In the genomic region with DNA sequence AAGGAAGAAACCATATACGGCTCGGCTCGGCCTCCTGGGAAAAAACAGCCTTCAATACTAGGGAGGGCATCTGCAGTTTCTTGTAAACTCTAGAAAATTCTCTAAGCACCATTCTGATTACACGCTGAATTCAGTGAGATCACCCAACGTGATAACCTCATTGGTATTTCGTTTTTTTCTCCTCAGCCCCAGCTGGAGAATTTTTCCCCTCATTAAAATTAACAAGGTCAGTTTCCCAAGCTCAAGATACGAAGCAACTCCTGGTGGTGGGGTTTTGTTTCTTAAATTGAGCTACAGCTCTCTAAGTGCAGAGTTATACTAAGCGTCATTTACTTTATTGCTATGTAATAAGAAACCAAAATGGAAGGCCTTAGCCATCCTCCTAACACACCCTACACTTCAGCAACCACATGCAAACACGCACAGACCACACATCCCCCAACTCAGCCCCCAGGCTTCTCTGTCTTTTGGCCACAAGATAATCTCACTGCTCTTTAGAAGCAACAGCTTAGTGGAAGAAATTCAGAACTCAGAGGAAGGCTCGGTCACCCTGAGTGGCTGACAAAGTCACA, we compare ENCODE assay signal across 8 mouse cellular contexts.
DNase-seq lines count a peak whose midpoint lies in the region; ATAC-seq and TF ChIP-seq lines count a peak whose summit lies in the region.
"Had no signal": no experiment of that assay in that cellular context is flagged by ENCODE, and none has a peak within 500 bp of the region (broad histone marks: within the 10 kb centered on the region; RNA-seq: fewer than 3 reads in every experiment).

No protein-coding gene starts in this region.

- no peak for DNase-seq in liver, postnatal 0 days
- DNase-seq in limb, embryonic 14.5 days (ENCODE audit: low spot score): peak; percentile 54
- no peak for DNase-seq in cerebellum, postnatal 10 days
- DNase-seq in spleen, adult 18-20 months: no peak
- no peak for DNase-seq in left cerebral cortex, postnatal 36 days (ENCODE audit: low spot score in 2 of 2)

- H3K4me1 ChIP-seq in liver, embryonic 12.5 days: peaks cover 25% of the 10 kb centered on the region
- no peaks in the 10 kb centered on the region for H3K4me1 ChIP-seq in liver, postnatal 0 days (ENCODE audit: insufficient read depth)
- peaks cover 86% of the 10 kb centered on the region for H3K4me1 ChIP-seq in forebrain, embryonic 15.5 days
- H3K4me1 ChIP-seq in limb, embryonic 14.5 days (ENCODE audit: control insufficient read depth, insufficient read depth, low read length): peaks cover 38% of the 10 kb centered on the region

- TF ChIP-seq EP300 in liver, postnatal 0 days (IDR thresholded peaks at IDR 0.05; ENCODE audit: low read depth): no peak

- intact Hi-C loops in left cerebral cortex, postnatal 36 days (cut with DNase I): no loop called here

- H3K36me3 ChIP-seq in liver, embryonic 12.5 days: no peaks in the 10 kb centered on the region
- H3K36me3 ChIP-seq in liver, postnatal 0 days (replicated peaks; ENCODE audit: insufficient read depth, low read length): 0 out of 2 replicates have a peak, but pooled peaks cover 3% of the 10 kb centered on the region
- H3K36me3 ChIP-seq in forebrain, embryonic 15.5 days: no peaks in the 10 kb centered on the region
- H3K36me3 ChIP-seq in limb, embryonic 14.5 days (ENCODE audit: control insufficient read depth, insufficient read depth, low read length): no peaks in the 10 kb centered on the region; the same call in 1 of the 2 replicates
- H3K36me3 ChIP-seq: stomach, embryonic 15.5 days had no signal

- no peak for TF ChIP-seq POLR2A in limb, embryonic 14.5 days (IDR thresholded peaks at IDR 0.05; ENCODE audit: borderline replicate concordance, extremely low read depth, insufficient read depth, insufficient read length)

- ATAC-seq in liver, embryonic 12.5 days: no peak
- ATAC-seq in liver, postnatal 0 days: no peak
- no peak for ATAC-seq in forebrain, embryonic 15.5 days (replicated peaks)
- peak; percentile 64; the same call in 1 of the 2 replicates for ATAC-seq in limb, embryonic 14.5 days (ENCODE audit: low FRiP score, low read depth)

- 0 out of 2 replicates have a peak overlapping the region, but pooled peaks have one; percentile 51 for H3K4me2 ChIP-seq in liver, embryonic 12.5 days
- H3K4me2 ChIP-seq in liver, postnatal 0 days (ENCODE audit: low read depth, low read length): no peak overlapping the region
- peak overlapping the region; percentile 47; the same call in 1 of the 2 replicates for H3K4me2 ChIP-seq in forebrain, embryonic 15.5 days (replicated peaks)
- no peak overlapping the region for H3K4me2 ChIP-seq in limb, embryonic 14.5 days (replicated peaks; ENCODE audit: low read depth, low read length, severe bottlenecking)
- H3K4me2 ChIP-seq: stomach, embryonic 15.5 days had no signal

- no peaks in the 10 kb centered on the region for H3K9me3 ChIP-seq in liver, embryonic 12.5 days (replicated peaks)
- H3K9me3 ChIP-seq in liver, postnatal 0 days (ENCODE audit: low read length): no peaks in the 10 kb centered on the region
- no peaks in the 10 kb centered on the region for H3K9me3 ChIP-seq in forebrain, embryonic 15.5 days
- H3K9me3 ChIP-seq in limb, embryonic 14.5 days (ENCODE audit: control insufficient read depth, low read length): no peaks in the 10 kb centered on the region
- H3K9me3 ChIP-seq: stomach, embryonic 15.5 days had no signal

- WGBS in liver, embryonic 12.5 days (ENCODE audit: insufficient replicate concordance): 55% methylated on average over 10 of the region's 10 CpGs
- WGBS in liver, postnatal 0 days (ENCODE audit: insufficient replicate concordance): 69% methylated on average over 10 of the region's 10 CpGs
- 23% methylated on average over 10 of the region's 10 CpGs for WGBS in forebrain, embryonic 15.5 days
- 22% methylated on average over 10 of the region's 10 CpGs for WGBS in limb, embryonic 14.5 days

- 0 out of 2 replicates have a peak, but pooled peaks cover 6% of the 10 kb centered on the region for H3K27me3 ChIP-seq in liver, embryonic 12.5 days (replicated peaks)
- no peaks in the 10 kb centered on the region for H3K27me3 ChIP-seq in liver, postnatal 0 days (ENCODE audit: insufficient read depth, low read length)
- H3K27me3 ChIP-seq in forebrain, embryonic 15.5 days: no peaks in the 10 kb centered on the region
- no peaks in the 10 kb centered on the region for H3K27me3 ChIP-seq in limb, embryonic 14.5 days (ENCODE audit: control insufficient read depth, insufficient read depth, low read length)
- H3K27me3 ChIP-seq: stomach, embryonic 15.5 days had no signal

- no peak for TF ChIP-seq CTCF in liver, postnatal 0 days (IDR thresholded peaks at IDR 0.05; ENCODE audit: low read depth)

- H3K27ac ChIP-seq in liver, embryonic 12.5 days: no peak overlapping the region
- no peak overlapping the region for H3K27ac ChIP-seq in liver, postnatal 0 days (ENCODE audit: low read depth)
- H3K27ac ChIP-seq in forebrain, embryonic 15.5 days (replicated peaks): peak overlapping the region; percentile 91
- H3K27ac ChIP-seq in limb, embryonic 14.5 days (replicated peaks; ENCODE audit: low read depth, low read length): no peak overlapping the region
- H3K27ac ChIP-seq: stomach, embryonic 15.5 days had no signal

- no peak overlapping the region for H3K9ac ChIP-seq in liver, embryonic 12.5 days
- no peak overlapping the region for H3K9ac ChIP-seq in liver, postnatal 0 days (replicated peaks)
- no peak overlapping the region for H3K9ac ChIP-seq in forebrain, embryonic 15.5 days (replicated peaks)
- H3K9ac ChIP-seq in limb, embryonic 14.5 days (ENCODE audit: low read depth, low read length, severe bottlenecking): no peak overlapping the region
- H3K9ac ChIP-seq: stomach, embryonic 15.5 days had no signal

- no peak overlapping the region for H3K4me3 ChIP-seq in liver, embryonic 12.5 days
- H3K4me3 ChIP-seq in liver, postnatal 0 days (ENCODE audit: low read depth, low read length): no peak overlapping the region
- no peak overlapping the region for H3K4me3 ChIP-seq in forebrain, embryonic 15.5 days
- no peak overlapping the region for H3K4me3 ChIP-seq in limb, embryonic 14.5 days (replicated peaks; ENCODE audit: low read length)
- H3K4me3 ChIP-seq: stomach, embryonic 15.5 days had no signal

Comparison
In these comparisons a context has a peak if more than half of its experiments do, and no peak if none do; other contexts are left out.
1. H3K4me2 ChIP-seq: peak in liver, embryonic 12.5 days (single experiment) and forebrain, embryonic 15.5 days (single experiment); none in liver, postnatal 0 days (single experiment) and limb, embryonic 14.5 days (single experiment).